Mouse (Mus musculus) spleen, adult 2 months (tissue): ENCODE results near the gene Lrp1.

Experiments used
- CTCF ChIP-seq: fragments of 200-500 bp; IDR thresholded peaks from 2 replicates; pipeline ENCODE4 v1.5.1; 2011; ENCODE audit warnings: mild to moderate bottlenecking, inconsistent platforms; ENCODE audit not compliant: insufficient read depth, insufficient read length, insufficient replicate concordance; ENCODE audit errors: extremely low read depth
- POLR2A ChIP-seq: fragments of 200-500 bp; IDR thresholded peaks from 2 replicates; pipeline ENCODE4 v1.6.1; 2011; ENCODE audit warnings: low read depth, low read length, inconsistent platforms

DNA sequence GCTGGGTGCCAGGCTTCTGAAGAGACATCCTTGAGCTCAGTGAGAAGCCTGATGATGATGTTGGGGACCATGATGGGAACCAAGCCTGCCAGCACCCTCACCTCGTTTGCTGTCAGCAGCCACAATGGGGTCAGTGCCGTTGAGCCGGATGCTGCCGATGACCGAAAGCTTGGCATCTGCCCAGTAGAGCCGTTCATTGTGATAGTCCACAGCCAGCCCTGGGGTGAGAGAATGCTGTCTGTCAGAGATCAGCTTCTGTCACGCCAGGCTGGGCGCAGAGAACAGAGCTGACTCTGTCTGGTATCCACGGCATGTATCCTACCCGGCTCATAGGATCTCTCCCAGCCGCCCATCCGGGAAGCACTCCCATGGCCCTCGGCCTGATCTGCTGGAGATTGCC is 78.9 kb downstream of the Lrp1 start:
- no peak for TF ChIP-seq CTCF
- no peak for TF ChIP-seq POLR2A
